Mouse (Mus musculus) kidney, postnatal 14 days (tissue): Measurements from ENCODE around the gene Hip1.

Experiments used
- DNase-seq: peaks from one replicate; pipeline ENCODE4 v3.0.0; 2022; ENCODE audit warnings: mixed read lengths

Gene Hip1

DNA sequence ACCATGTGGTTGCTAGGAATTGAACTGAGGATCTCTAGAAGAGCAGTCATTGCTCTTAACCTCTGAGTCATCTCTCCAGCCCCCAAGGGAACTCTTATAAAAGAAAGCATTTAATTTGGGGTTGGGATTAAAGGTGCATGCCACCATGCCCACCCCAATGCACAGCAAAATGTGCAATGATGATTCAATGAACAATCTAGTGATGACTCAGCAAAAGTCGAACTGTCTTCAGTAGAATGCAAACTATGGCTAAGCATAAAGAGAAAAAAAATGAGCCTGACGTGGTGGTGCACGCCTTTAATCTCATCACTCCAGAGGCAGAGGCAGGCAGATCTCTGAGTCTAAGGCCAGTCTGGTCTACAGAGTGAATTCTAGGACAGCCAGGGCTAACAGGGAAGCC lies 182.3 kb downstream of the Hip1 start:
- no peak for DNase-seq

DNA sequence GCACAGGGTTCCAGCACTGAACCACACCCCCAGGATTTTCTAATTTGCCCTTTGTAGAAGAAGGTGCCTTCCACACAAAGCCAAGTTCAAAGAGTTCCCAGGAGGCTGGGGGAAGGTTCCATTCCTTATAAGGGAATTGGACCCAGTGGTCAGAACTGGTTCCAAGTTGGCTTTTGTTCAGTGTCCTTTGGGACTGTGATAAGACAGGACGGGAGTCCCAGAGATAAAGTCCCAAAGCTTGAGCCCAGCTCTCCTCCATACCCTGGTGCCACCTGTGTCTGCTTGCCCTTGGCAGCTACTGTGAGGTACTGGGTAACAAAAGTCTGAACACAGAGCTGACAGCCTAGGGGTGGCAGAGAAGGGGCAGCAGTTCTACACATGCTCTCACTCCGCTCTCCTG lies 185.1 kb downstream of the Hip1 start:
- no peak for DNase-seq

DNA sequence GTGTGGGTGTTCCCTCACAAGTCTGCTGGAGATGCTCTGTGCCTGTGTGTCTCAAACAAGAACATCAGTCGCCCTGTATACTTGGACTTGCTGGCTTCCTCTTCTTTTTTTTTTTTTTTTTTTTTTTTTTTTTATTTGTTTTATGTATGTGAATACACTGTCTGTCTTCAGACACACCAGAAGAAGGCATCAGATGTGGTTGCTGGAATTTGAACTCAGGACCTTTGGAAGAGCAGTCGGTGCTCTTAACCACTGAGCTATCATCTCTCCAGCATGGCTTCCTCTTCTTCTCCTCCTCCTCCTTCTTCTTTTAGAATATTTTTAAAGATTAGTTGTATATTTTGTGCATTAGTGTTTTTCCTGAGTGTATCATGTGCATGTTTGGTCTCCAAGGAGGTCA lies 187.4 kb downstream of the Hip1 start:
- DNase-seq: peak; percentile 50
